Mouse (Mus musculus): ENCODE measurements around the gene Apobec4.

GRCm38 (mm10) chr1:152800633-152801176, 50.4 kb downstream of the Apobec4 start:
- TF ChIP-seq POLR2A (IDR thresholded peaks at IDR 0.05; ENCODE audit: borderline replicate concordance, extremely low read depth, low read depth, low read length) (no peak), CTCF (IDR thresholded peaks at IDR 0.05; ENCODE audit: insufficient read depth, low read length) (no peak)
